Mouse (Mus musculus) layer of hippocampus, postnatal 10 days (tissue): ENCODE measurements at regions not wholly inside any gene's neighbourhood (a gene's known extent, or its start where the extent isn't known, plus 50 kb on each side); places are given as distances from the start of the nearest gene placed in this dataset.
A peak's percentile ranks its signal among the peaks of the same experiment; 100 is the strongest.
"Not testable (repeated sequence)": the region's sequence is repeated elsewhere in the genome, so short reads cannot be mapped to it uniquely, and the experiment has no call there.

ENCODE experiments used
- DNase-seq, 2 experiments: peaks; one replicate each; pipeline ENCODE4 v3.0.0; 2021; ENCODE audit warnings: low spot score in 2 of 2

GRCm38 (mm10) chr10:31143856-31144488 lies 169.2 kb upstream of the Hddc2 start:
- peak; percentile 50 to 66 for DNase-seq

- DNase-seq = peak in 1 of 2 experiments; percentile 12
These were observed 168.7 kb upstream of the Hddc2 start for GRCm38 (mm10) chr10:31144489-31144872.

GRCm38 (mm10) chr10:31173169-31173686 lies 140.0 kb upstream of the Hddc2 start:
- DNase-seq = peak; percentile 71 to 73

- DNase-seq = no peak
These were observed 123.6 kb upstream of the Hddc2 start for GRCm38 (mm10) chr10:31189577-31189976.

GRCm38 (mm10) chr10:31212164-31212563 lies 101.0 kb upstream of the Hddc2 start:
- DNase-seq = not testable (repeated sequence)

GRCm38 (mm10) chr10:31212778-31213454 lies 100.3 kb upstream of the Hddc2 start:
- no peak for DNase-seq

- DNase-seq = no peak
These were observed 91.3 kb upstream of the Hddc2 start for GRCm38 (mm10) chr10:31221902-31222301.

GRCm38 (mm10) chr10:31229078-31229477 lies 84.1 kb upstream of the Hddc2 start:
- no peak for DNase-seq

GRCm38 (mm10) chr10:31242442-31242966 lies 70.7 kb upstream of the Hddc2 start:
- no peak for DNase-seq

GRCm38 (mm10) chr10:31252584-31253381 lies 60.4 kb upstream of the Hddc2 start:
- peak; percentile 11 to 30 for DNase-seq

- DNase-seq = no peak
These were observed 56.2 kb upstream of the Hddc2 start for GRCm38 (mm10) chr10:31256934-31257333.

- no peak for DNase-seq
These were observed 55.6 kb upstream of the Hddc2 start for GRCm38 (mm10) chr10:31257611-31258010.

GRCm38 (mm10) chr10:31260914-31261313 lies 52.3 kb upstream of the Hddc2 start:
- DNase-seq = no peak
